Mouse (Mus musculus) brain, embryonic 14.5 days (tissue): ENCODE data around the gene Olfr1104.

Experiments used
- CTCF ChIP-seq: fragments of 200-500 bp; IDR thresholded peaks from 2 replicates; pipeline ENCODE4 v1.5.1; 2012; ENCODE audit warnings: inconsistent platforms, mild to moderate bottlenecking, moderate library complexity, borderline replicate concordance; ENCODE audit not compliant: insufficient read depth, insufficient read length; ENCODE audit errors: extremely low read depth
- POLR2A ChIP-seq: fragments of 200-500 bp; IDR thresholded peaks from 2 replicates; pipeline ENCODE4 v1.6.1; 2012; ENCODE audit warnings: mild to moderate bottlenecking, inconsistent platforms, borderline replicate concordance; ENCODE audit not compliant: poor library complexity, insufficient read depth, insufficient read length, severe bottlenecking; ENCODE audit errors: extremely low read depth

DNA sequence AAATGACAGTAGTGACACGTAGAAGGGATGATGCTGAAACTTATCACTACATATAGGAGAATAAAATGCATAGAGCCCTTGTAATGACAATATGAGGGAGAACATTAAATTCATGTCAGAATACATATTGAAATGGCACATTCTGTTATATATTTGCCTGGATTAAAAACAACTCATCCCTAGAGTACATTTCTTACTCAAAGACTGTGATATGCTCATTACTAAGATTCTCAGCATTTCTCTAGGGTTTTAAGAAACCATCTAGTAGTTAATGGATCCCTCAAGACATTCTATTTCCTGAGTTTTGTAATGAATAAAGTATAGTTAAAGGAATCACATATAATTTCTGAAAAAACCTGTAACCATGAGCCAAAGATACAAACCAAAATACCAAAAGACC is 25.3 kb upstream of the Olfr1104 start, which contains the start of gene Olfr1106:
- no peak for TF ChIP-seq CTCF
- no peak for TF ChIP-seq POLR2A
